In the genomic region with DNA sequence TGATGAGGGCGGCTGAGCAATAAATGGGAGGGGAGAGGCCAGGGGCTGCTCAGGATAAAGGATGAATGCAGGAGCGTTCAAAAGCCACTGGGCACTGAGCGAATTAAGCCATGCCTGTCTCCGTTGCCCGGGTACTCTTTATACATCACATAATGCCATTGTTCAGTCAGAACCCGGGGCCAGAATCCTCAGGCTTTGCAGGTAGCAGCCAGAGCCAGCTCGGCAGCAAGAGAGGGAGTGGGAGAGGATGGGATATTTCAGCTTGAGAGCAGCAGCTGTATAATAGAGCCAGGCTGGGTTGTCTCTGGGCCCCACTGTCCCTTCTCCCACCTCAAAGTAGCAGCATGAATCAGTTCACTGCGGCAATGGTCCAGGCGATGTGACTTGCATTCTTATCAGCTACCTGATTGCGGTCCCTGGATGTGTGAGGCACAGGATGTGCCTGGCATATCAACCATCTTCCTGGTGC, we compare ENCODE assay signal across 10 mouse cellular contexts.
A peak's percentile ranks its signal among the peaks of the same experiment; 100 is the strongest.
DNase-seq lines count a peak whose midpoint lies in the region; ATAC-seq and TF ChIP-seq lines count a peak whose summit lies in the region.
"Had no signal": no experiment of that assay in that cellular context is flagged by ENCODE, and none has a peak within 500 bp of the region (broad histone marks: within the 10 kb centered on the region; RNA-seq: fewer than 3 reads in every experiment).

No protein-coding gene starts in this region.

- no peaks in the 10 kb centered on the region for H3K36me3 ChIP-seq in hindbrain, embryonic 13.5 days
- no peaks in the 10 kb centered on the region for H3K36me3 ChIP-seq in midbrain, embryonic 10.5 days
- H3K36me3 ChIP-seq in lung, postnatal 0 days (ENCODE audit: insufficient read depth, low read length): no peaks in the 10 kb centered on the region
- H3K36me3 ChIP-seq: embryonic facial prominence, embryonic 12.5 days; limb, embryonic 12.5 days had no signal

- H3K27ac ChIP-seq in hindbrain, embryonic 13.5 days: peak overlapping the region; percentile 99
- peak overlapping the region; percentile 95 for H3K27ac ChIP-seq in midbrain, embryonic 10.5 days (replicated peaks)
- H3K27ac ChIP-seq in lung, postnatal 0 days (ENCODE audit: low read length): no peak overlapping the region
- H3K27ac ChIP-seq: embryonic facial prominence, embryonic 12.5 days; limb, embryonic 12.5 days had no signal

- DNase-seq in layer of hippocampus, adult 11-12 months (ENCODE audit: low spot score): peak; percentile 56
- DNase-seq in layer of hippocampus, adult 9-10 months (ENCODE audit: low spot score): no peak
- DNase-seq in midbrain, embryonic 10.5 days (ENCODE audit: low spot score): peak; percentile 87
- DNase-seq in right cerebral cortex, postnatal 4 days: peak; percentile 59
- no peak for DNase-seq in lung, postnatal 0 days (ENCODE audit: low spot score)
- no peak for DNase-seq in natural killer cell, adult 2 months (ENCODE audit: low spot score in 2 of 2)
- no peak for DNase-seq in yolk sac, embryonic 10.5 days (ENCODE audit: low spot score)

- H3K4me2 ChIP-seq in hindbrain, embryonic 13.5 days: peak overlapping the region; percentile 29
- H3K4me2 ChIP-seq in lung, postnatal 0 days (replicated peaks; ENCODE audit: low read depth, low read length): no peak overlapping the region
- H3K4me2 ChIP-seq: embryonic facial prominence, embryonic 12.5 days; limb, embryonic 12.5 days had no signal

- peak; percentile 88 for ATAC-seq in hindbrain, embryonic 13.5 days (ENCODE audit: low FRiP score)
- no peak for ATAC-seq in lung, postnatal 0 days

- H3K27me3 ChIP-seq in hindbrain, embryonic 13.5 days: no peaks in the 10 kb centered on the region
- peaks cover 28% of the 10 kb centered on the region; the same call in 1 of the 2 replicates for H3K27me3 ChIP-seq in midbrain, embryonic 10.5 days (ENCODE audit: low read depth, poor library complexity, severe bottlenecking)
- no peaks in the 10 kb centered on the region for H3K27me3 ChIP-seq in lung, postnatal 0 days (replicated peaks; ENCODE audit: insufficient read depth, low read length)
- H3K27me3 ChIP-seq: embryonic facial prominence, embryonic 12.5 days had no signal

- TF ChIP-seq EP300 in lung, postnatal 0 days (IDR thresholded peaks at IDR 0.05): no peak

- no peak for TF ChIP-seq CTCF in lung, postnatal 0 days (IDR thresholded peaks at IDR 0.05)

- H3K9me3 ChIP-seq in hindbrain, embryonic 13.5 days: no peaks in the 10 kb centered on the region
- H3K9me3 ChIP-seq in midbrain, embryonic 10.5 days (replicated peaks): no peaks in the 10 kb centered on the region
- H3K9me3 ChIP-seq in lung, postnatal 0 days (ENCODE audit: low read length): no peaks in the 10 kb centered on the region
- H3K9me3 ChIP-seq: embryonic facial prominence, embryonic 12.5 days; limb, embryonic 12.5 days had no signal

- peak overlapping the region; percentile 65 for H3K9ac ChIP-seq in hindbrain, embryonic 13.5 days
- H3K9ac ChIP-seq in lung, postnatal 0 days (replicated peaks; ENCODE audit: low read depth): no peak overlapping the region
- H3K9ac ChIP-seq: embryonic facial prominence, embryonic 12.5 days; limb, embryonic 12.5 days had no signal

- 10% methylated on average over 10 of the region's 10 CpGs for WGBS in hindbrain, embryonic 13.5 days
- WGBS in midbrain, embryonic 10.5 days: 23% methylated on average over 10 of the region's 10 CpGs
- 72% methylated on average over 10 of the region's 10 CpGs for WGBS in lung, postnatal 0 days

- H3K4me3 ChIP-seq in hindbrain, embryonic 13.5 days: no peak overlapping the region
- peak overlapping the region; percentile 37 for H3K4me3 ChIP-seq in midbrain, embryonic 10.5 days
- no peak overlapping the region for H3K4me3 ChIP-seq in lung, postnatal 0 days (ENCODE audit: low read depth, low read length)
- H3K4me3 ChIP-seq: embryonic facial prominence, embryonic 12.5 days; limb, embryonic 12.5 days had no signal

- H3K4me1 ChIP-seq in hindbrain, embryonic 13.5 days (replicated peaks): peaks cover 53% of the 10 kb centered on the region
- H3K4me1 ChIP-seq in midbrain, embryonic 10.5 days: peaks cover 62% of the 10 kb centered on the region
- H3K4me1 ChIP-seq in lung, postnatal 0 days (ENCODE audit: insufficient read depth, low read depth, low read length): no peaks in the 10 kb centered on the region

Comparison
In these comparisons a context has a peak if more than half of its experiments do, and no peak if none do; other contexts are left out.
1. DNase-seq: peak in layer of hippocampus, adult 11-12 months (single experiment), midbrain, embryonic 10.5 days (single experiment) and right cerebral cortex, postnatal 4 days (single experiment); none in layer of hippocampus, adult 9-10 months (single experiment), lung, postnatal 0 days (single experiment), natural killer cell, adult 2 months (0 of 2) and yolk sac, embryonic 10.5 days (single experiment).